Mouse (Mus musculus): ENCODE results near the gene Plod2. TPM values are rescaled to one million over a fixed set of nuclear protein-coding genes. Genes with fewer than 3 reads are reported as not detected.

Plod2 gene
- total RNA-seq (2021) = 10 to 100 TPM; 12.1 to 23.8 TPM
- long read RNA-seq, experiment 1, transcript Plod2-203 (20 exons, 3,663 nt) = major isoform, 11 of 13 reads
- long read RNA-seq, experiment 1, partial matches to known transcripts = 0 of 13 reads
- long read RNA-seq, experiment 1, other reads (novel, unspliced or antisense) = 2 of 13 reads
- long read RNA-seq, experiment 2, transcript Plod2-203 (20 exons, 3,663 nt) = major isoform, 7 of 8 reads
- long read RNA-seq, experiment 2, partial matches to known transcripts = 1 of 8 reads
- long read RNA-seq, experiment 2, other reads (novel, unspliced or antisense) = 0 of 8 reads

DNA sequence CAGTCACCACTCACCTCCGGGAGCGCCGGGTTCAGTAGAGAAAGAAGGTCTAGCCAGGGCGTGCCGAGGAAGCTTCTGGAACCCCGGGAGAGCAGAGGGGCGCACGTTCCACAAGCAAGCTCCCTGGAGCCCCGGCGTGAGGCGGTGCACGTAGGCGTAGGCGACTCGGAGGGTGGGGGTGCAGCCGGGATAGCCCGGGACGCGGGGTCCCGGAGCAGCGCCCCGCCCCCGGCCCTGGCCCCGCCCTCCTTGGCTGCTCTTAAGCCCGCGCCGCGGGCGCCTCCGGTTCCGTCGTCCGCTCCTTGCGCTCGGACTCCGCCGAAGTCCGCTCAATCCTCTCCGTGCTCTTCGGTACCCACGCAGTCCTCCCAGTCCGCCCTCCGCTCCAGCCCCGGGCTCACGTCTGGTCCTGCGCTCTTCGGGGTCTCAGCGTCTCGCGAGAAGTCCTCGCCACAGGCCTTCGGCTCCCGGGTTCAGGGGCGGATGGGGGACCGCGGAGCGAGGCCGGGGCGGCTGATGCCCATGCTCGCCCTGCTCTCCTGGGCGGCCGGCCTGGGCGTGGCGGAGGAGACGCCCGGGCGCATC is at the start of gene Plod2:
Plod2 (plus strand) TSS at position 247 of the 585 bp plus-strand sequence.
- DNase-seq = peak; percentile 67

DNA sequence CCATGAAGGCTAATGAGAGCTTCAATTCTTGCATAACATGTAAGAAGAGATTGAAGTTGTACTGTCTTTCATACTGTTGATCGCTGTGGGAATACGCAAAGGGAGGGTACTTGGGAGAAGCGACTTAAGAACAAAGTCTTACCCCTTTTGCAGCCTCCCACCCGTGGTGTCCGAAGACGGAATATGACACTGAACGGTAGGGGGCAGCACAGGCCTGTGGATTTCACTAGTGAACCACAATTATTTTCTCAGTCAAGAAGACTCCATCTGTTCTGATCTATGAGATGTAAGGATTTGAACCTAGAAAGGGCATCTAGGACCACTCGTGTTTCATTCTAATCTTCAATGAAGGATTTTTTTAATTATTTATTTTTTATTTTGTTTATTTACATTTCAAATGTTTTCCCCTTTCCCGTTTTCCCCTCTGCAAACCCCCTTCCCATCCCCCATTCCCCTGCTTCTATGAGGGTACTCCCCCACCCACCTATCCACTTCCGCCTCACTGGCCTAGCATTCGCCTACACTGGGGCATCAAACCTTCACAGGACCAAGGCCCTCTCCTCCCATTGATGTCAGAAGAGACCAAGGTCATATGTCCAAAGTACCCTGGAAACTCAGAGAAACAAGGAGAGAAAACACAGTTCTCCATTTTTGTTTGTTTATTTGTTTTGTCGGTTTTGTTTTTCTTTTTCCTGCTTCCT is 42.2 kb upstream of the Plod2 start:
- peak; percentile 96 for DNase-seq

DNA sequence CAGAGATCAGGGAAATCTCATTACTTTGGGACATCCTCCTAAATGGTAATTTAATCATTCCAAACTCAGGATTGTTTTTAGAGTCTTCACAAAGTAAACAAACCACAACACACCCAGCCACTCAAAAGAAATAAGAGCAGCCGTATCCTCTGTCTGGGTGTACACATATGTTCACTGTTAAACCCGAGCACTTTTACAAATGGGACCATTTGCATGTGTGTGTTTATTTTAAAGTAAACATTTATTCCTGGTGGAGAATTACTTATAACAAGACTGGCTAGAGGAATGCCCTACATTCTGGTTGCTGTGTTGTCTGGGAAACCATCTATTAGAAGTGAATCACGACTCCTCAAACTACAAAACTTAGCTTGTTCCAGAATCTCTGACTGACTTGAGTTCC is 37.8 kb upstream of the Plod2 start:
- no peak for DNase-seq

DNA sequence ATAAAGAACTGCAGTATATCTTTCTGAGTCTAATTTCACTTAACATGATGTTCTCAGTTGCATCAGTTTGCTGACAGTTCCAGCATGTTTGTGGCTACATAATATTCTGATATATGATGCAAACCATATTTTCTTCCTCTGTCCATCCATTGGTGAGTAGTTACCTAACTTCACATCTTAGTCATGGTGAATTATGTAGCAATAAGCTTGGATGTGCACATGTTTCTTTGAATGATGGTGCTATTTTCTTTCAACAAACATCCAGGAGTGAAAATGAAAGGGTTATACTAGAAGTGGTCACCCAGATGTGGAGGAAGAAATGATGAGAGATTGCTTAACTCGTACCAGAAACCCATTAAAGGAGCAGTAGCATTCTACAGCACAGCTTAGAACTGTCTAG is 37.1 kb upstream of the Plod2 start:
- no peak for DNase-seq

DNA sequence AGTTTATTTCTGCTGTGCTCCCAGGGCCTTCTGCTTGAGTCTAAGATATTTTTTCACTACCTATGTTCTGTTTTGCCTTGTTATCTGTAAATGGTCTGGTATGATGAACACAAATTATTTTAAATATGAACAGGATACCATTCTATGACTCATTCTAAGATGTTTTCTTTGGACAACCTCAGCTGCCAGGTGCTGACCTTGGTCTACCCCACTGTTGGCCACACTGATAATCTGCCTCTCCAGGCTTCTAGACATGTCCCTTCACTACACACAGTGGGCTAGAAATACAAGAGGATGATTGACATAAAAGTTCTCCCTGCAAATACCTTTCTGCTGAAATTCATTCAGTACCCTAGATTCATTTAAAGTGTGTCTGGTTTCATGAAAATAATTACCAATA is 30.3 kb upstream of the Plod2 start:
- no peak for DNase-seq

DNA sequence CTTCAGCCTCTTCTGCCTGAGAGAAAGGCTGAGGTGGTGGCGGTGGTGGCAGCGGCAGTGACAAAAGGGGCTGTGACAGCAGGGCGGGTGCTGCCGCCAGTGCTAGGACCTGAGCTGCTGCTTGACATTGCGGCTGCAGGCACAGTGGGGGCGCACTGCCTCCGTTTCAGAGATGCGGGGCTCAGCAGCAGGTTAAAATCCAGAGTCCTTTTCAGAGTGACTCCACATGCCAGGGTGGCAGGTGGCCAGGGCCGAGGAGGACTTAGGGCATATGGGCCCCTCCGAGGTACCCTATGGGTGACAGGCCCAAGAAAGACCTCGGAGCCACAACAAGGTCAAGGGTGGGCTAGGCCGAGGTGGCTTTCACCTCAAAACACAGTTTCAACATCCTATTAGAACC is 25.0 kb upstream of the Plod2 start:
- no peak for DNase-seq

DNA sequence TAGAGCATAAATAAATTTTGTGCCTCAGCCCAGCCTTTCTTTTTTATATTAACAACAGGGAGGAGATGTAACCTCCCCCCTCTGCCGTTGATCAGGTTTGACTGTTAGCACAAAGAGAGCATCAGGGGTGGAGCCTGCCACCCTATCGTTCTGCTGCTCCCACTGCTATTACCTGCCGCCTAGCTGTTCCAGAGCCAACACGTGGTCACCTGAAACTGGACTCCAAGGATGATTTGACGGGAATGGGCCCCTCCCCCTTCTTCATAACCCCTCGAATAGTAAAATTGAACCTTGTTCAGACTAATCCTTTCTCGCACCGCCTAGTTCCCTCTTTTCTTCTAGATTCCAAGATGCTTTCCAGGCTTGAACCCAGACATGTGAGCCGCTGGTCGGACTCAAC is 21.3 kb upstream of the Plod2 start:
- DNase-seq = no peak

DNA sequence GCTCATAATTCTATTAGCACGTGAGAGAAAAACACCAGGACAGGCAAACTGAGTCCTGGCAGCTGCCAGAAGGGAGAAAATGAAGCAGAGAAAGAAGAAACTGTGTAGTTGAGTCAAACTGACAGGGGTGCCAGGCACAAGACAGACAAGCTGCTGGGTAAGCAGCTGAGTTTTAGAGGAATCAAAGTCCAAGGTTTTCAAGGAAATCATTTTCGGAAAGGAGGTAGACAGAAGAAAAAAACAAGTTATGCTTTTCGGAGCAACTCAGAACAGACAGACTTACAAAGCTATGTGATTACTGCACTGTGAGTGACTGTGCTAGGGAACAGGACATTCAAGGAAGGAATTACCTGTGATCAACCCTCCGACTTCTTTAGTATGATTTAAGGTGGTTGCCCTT is 17.5 kb upstream of the Plod2 start:
- no peak for DNase-seq

DNA sequence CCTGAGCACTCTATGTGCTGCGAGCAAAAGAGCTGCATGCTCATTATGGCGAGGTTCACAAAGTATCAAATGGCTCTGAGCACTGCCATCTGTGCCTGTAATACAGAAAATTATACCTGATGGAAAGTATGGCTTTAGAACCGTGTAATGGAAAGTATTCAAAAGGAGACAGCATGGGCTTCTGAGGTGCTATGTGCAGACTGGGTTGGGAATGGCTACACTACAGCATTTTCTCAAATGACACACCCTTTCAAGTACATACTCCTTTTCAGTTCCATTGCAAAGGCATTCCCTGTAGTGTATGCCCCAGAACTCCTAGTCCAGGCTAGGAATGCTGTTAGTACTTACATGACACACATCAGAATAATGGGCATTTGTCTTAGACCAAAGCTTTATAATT is 12.0 kb upstream of the Plod2 start:
- no peak for DNase-seq

DNA sequence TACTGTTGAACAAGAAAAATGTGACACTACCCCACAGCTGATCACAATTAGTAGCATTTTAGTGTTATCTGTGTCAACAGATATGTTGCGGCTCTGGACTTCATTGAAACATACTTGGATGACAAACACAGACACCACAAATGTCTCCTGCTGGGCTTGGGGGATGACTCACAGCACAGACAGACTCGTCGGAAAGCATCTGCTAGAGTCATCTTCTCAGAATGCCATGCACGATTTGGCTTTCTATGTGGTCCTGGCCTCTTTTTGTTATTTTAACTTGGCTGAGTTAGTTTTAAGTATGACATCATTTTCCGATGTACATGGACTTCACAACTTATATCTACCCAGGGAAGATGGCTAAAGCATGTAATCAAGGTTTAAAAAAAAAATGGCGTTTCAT is 4.3 kb upstream of the Plod2 start:
- DNase-seq = no peak

DNA sequence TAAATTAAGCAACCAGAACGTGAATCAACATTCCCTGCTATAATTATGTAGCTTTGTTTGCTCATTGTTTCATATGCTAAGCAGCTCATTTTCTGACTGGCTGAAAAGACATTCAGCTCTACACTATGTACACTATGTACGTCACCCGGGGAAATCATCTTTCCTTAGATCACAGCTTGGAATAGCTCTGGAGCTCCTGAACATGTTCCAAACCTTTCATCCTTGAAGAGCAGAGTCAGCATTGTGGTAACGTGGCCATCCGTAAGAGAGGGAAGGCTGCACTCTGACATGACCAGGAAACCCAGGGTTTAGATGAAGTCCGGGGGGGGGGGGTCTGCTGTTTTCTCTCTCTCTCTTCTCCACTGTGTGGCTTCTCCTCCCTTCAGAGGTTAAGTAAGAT is 3.8 kb upstream of the Plod2 start:
- no peak for DNase-seq

DNA sequence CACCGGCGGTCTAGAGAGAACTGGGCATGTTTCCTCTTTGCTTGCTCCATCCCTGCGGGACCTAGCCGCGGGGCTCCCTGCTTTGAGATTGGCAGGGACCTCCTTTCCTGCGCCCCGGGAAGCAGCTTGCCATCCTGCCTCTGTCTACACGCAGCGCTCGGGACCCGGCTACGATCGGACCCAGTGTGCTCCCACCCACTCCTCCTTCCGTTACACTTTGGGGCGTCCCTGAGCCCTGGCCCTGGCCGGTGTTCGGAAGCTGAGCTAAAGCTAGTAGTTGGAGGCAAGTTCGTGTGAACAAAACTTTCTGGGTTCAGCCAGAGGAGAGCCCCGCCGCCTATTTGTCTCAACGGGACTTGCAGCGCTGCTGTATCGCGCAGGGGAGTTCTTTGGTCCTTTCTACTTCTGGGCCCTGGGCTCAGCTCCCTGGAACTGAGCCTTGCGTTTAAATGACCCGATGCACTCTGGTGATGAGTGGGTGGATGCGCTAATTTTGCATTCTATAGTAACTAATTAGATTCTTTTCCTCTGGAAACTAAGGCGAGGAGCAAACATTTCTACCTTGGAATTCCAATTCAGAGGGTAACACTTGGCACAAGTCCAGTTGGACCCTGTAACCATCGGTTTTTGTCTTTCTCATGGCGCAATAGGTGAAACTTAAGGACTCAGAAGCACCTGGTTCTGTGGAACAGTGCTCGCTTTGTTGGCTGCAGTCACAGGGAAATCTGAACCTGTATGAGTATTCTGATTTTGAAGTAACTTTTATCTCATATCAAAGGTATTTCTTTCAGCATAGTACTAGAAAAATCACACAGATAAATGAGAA is 781 bp downstream of the Plod2 start:
- DNase-seq = peak; percentile 52

DNA sequence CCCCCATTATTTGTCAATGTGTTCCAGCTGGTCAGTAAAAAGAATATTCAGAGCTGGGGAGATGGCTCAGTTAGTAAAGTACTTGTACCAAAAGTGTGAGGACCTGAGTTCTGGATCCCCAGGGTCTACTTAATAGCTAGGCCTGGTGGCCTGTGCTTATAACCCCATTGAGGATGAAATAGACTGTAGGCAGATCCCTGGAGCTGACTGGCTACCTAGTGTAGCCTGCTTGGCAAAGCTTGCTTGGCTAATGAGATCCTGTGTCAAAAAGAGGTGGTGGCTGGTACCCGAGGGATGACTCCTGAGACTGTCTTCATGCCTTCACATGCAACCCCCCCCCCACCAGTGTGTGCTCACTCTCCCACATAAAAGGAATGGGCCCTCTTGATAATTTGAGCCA is 2.1 kb downstream of the Plod2 start:
- no peak for DNase-seq

DNA sequence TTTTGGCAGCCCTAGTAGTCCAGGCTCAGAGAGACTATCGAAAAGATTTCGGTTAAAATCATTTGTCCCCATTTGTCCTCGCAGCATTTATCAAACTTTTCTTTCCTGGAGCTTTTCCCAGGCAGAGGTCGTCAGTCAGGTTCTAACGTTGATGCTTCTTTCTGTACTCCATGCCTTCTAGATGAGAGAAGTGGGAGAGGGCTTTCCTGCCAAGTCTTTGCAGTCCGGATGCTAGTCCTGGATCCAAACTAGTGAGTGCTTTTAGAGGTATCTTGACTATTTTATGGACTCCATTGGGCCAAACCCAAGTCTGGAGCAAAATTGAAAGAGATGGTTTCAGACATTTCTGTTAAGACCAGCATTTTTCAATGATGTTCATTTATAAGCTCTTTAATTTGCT is 3.0 kb downstream of the Plod2 start:
- DNase-seq = no peak

DNA sequence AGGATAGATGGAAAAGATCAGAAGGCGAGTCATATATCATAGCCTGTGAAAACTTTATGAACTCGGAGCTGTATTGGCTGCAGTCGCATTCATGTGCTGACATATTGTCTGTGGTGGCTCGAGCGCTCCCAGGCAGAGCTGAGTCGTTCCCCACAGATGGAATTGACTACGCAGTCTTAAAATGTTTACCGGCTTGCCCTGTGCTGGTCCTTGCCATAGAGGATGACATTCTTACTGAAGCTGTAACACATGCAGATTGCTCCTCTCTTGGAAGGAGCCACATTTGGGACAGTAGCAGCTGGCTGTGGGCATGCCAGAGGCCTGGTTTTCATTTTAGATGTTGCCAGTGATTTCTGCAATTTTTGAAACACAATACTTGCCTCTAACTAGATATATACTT is 4.4 kb downstream of the Plod2 start:
- no peak for DNase-seq

DNA sequence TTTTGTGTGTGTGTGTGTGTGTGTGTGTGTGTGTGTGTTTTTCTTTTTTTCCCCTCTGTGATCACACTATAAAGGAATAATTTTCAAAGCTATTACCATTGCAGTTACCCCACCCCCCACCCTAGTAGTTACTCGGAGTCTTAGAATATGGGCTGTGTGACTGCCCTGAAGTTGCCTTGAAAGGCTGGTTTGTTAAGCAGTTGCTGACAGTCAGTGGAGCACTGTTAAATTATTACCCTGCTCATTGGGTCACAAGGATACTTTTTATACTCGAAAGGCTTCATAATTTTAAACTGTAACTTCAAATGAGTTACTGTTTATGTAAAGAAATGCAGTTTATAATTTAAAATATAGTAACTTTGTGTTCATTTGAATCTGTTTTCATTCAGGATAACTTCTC is 5.1 kb downstream of the Plod2 start:
- no peak for DNase-seq

DNA sequence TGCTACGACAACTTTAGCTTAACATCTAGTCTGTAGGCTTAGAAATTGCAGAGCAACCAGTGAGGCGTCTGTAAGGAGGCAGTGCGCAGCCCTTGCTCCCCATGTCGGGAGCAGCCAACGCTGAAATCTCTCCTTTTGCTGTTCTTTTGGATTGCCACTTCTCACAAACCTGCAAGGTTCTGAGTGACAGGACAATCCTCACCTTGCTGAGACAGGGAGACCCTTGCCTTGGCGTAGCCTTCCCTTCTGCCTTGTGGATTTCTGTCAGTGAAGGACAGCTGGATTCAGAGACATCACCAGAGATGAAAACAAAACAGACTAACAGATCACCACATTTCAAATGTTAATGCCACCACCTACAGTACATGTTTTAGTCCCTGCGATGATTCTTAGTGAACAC is 5.8 kb downstream of the Plod2 start:
- DNase-seq = no peak

DNA sequence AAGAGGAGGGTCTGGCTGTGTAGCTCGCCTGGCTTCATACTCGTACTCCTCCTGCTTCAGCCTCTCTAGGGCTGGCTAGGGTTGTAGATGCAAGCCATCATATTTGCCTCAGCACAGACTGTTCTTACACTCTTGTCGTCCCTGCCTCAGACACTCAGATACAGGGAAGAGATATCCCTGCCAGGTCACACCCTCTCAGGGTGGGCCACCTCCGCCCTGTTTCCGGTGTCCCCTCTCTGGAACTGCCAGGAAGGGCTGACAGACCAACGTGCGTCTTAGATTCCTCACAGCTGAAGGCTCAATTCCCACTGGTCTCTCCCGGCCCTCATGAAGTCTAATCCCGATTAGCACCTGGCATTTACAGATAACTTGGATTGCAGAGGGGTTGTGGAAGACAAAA is 6.6 kb downstream of the Plod2 start:
- DNase-seq = no peak

DNA sequence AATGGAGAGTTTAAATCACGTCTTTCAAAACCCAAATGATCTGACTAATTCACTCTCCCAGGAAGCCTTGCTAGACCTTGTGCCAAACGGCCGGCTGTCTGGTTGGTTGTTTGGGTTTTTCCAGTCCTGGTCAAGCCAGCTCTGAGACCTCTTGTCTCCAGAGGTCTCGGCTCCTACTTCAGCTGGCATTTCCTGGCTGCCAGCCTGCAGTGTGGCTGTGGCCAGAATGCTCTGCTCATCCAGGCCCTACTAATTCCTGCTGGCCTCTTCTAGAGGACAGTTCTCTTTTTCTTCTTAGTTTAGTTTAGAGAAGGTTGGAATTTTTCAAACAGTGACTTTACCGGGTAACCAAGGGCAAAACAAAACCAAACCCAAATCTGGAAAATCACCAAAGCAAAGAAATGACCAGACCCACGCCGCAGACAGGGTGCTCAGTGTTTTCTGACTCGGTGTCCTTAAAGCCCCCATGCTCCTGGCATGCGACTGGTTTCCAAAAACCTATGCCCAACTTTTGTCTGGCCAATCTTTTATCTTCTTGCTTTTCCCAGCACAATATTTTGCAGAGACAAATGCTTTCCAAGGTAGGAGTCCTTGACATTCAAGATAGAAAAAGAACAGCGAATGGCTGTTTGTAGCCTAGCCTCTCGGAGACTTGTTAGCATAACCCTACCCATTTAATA is 7.9 kb downstream of the Plod2 start:
- DNase-seq = peak; percentile 57

DNA sequence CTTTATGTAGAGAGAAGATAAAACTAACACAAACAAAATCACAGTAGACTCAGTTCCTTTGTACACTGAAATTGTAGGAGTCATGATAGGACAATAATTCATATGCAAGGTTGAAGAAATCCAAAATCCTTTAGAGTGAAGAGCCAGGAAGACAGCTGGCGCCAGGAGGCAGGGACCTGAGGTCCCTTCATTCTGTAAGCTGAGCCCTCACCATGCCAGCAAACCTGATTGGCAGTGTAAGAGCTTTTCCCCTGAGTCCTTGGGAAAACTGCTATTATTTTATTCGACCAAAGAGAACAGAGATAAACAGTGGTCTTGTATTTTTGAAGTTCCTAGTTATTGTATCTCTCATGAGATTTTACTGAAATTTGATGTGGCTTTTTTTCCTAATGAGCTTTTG is 9.0 kb downstream of the Plod2 start:
- no peak for DNase-seq

DNA sequence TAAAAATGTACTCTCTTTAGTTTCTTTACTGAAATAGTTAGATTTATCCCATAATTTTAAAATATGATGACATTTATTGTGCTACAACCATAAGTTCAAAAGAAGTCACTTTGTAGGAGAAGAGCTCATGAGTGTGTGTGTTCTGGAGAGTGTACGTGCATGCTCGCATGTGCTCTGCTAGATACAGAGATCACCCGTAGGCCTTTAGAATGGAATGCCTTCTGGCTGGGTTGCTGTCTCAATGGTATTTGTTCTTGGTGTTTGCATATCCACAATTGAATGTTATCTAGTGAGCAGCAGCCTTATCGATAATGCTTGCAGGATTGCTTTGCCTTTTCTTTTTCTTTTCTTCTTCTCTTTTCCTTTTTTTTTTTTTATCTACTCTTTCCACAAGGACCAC is 9.6 kb downstream of the Plod2 start:
- no peak for DNase-seq

DNA sequence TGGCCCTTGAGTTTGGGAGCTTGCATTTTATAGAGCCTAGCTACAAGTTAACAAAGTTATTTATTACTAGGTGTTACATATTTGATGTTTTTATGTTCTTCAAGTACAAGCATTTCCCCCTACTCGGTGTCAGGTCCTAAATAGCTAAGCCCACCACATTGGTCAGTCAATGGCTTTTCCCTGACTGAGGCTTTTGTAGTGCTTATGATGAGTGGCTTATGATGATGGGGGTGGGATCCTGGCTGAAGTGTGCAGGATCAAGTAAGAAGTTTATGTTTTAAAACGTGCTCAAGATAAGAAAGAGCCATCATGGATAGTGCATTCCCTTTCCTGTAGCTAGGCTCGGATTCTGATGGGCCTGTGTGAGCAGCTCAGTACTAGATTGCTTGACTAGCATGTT is 10.7 kb downstream of the Plod2 start:
- no peak for DNase-seq
